Mouse (Mus musculus): ENCODE results near the gene Add3.

Add3 gene

DNA sequence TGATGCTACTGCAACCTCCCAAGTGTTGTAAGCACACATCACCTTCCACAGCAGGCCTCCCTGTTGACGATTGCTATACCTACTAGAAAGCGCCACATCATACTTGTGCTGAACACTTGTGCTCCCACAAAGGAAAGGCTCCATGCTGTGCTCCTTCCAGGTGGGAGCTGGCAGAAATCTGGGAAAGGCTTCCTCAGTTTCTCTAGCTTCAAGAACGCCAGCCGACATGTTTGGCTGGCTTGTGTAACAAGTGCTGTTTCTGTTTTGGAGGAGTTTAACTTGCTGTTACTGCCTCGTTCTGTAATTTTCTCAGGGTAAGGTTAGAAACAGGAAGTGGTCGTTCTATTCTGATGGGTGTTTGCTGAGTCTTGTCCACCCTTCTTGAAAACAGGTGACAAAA lies 22.7 kb downstream of the Add3 start:
- in situ Hi-C loops (cut with MboI; ENCODE audit: unreplicated experiment in 2 of 2) = no loop called here

DNA sequence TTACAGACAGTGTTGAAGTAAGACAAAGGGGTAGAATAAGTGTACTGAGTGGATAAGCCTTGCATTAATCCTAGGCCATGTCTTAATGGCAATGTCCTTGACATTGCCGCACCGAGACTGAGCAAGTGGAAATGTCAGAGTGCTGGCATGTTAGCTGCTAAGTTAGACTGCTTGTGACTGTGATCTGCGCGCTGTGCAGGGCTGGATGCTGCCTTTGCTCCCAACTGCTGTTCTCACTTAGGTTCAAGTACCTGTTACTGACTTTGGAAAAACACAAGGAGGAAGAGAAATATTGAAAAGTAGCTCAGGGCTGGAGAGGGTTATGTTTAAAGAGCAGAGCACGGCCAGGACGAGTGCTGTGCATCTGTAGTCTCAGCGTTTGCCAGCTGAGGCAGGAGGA lies 24.4 kb downstream of the Add3 start:
- in situ Hi-C loops (cut with MboI; ENCODE audit: unreplicated experiment in 2 of 2) = no loop called here

DNA sequence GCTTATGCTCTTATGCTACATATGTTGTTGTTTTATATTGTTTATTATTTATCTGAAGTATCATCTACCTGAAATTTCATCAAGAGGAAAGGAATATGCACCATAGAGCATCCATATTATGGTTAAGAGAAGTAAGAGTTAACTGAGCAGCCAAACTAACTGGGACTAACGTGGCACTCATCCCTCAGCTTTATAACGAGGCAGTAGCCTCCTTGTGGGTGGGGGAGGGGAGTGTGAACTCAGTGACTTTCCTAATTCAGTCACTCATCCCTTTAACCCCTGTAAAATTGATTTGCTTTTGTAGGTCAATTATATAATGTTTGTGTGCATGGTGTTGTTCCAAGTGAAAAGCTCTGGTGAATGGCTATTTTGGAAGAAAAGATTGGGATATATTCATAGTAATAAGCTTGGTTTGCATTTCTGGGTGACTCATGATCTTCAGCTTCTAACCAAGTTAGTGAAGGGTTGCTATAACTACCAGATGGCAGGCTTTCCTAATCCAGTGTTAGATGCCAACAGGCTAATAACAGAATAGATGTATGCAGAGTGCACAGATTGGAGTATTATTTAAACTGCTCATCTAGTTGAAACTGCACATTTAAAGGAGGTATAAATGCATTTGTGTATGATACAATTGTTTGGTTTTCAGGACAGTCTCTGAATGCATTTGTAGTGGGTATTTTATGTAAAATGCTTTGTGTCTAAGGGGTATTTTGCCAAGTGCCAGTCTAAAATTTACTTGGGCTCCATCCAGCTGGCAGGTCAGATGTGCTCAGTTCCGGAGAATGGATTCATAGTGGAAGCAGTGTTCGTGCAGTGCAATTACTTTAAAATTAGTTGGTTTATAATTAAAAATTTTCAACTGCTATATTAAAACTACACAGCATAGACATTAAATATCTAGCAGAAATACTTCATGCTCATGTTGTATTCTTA lies 25.3 kb downstream of the Add3 start:
- in situ Hi-C loops (cut with MboI; ENCODE audit: unreplicated experiment in 2 of 2) = no loop called here

DNA sequence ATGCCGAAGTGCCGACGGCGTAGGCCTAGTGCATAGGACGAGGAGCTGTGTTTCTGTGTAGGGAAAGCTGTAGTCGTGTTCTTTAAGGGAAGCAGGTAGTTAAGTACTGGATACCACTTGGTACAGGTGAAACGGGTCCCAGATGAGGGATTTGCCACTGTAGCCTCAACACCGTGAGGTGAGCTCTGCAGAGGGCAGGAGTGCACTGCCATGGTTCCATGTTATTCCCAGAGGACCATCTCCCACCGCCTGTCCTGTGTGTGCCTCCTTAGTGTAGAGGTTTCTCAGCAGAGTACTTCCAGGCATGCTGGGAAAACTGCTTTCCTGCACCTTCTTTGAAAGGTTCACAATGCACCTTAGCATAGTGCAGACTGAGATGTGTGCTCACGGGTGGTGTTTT lies 26.1 kb downstream of the Add3 start:
- in situ Hi-C loops (cut with MboI; ENCODE audit: unreplicated experiment in 2 of 2) = no loop called here

DNA sequence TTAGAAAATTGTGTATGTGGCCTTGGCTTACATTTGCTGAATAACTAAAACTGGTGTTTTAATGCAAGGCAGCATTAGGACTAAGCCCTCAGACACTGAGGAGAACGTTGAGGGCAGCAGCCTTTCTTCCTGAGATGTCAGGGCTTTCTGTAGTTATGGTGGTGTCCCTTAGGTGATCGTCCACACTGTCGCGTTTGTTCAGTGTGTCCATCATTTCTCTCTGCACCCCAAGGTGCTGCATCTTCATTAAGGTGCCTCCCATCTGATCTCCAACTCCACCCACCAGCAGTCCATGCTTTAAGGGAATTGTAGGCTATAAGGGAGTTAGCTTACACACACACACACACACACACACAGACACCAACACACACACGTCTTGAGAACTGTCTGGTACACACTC lies 28.3 kb downstream of the Add3 start:
- in situ Hi-C loops (cut with MboI; ENCODE audit: unreplicated experiment in 2 of 2) = no loop called here

DNA sequence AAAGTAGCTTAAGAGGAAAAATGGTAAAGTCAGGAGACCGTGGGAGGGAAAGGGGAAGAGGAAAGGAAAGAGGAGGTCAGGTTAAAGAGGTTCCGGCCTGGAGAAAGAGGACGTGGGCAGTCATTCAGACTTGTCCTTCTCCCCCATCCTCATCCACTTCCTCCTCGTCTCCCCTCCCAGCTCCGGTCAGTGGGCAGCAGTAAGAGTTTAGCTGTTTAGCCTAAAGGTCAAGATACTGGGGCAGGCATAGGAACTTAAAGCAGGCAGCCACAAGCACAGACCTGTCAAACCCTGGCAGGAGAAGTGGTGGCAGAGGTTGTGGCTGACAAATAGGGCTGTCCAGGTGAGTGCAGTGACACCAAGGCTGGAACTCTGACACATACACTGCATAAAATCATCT lies 30.4 kb downstream of the Add3 start:
- in situ Hi-C loops (cut with MboI; ENCODE audit: unreplicated experiment in 2 of 2) = no loop called here

DNA sequence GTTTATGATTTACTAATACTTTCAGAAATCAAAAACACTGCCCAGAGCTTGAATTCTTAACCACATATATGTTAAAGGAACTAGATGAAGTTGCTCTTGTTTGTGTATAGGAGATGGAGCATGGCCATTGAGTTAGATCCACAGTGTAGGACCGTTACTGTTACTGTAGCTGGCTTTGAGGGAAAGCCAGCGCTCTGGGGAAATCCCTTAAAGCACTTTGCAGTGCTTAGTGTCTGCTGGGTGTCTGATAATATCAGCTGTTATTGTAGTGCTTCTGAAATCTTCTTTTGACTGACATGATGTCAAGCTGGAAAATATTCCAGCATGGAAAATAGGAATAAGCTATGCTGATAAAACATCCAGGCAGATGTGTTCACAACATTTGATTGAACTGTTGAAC lies 33.8 kb downstream of the Add3 start:
- in situ Hi-C loops (cut with MboI; ENCODE audit: unreplicated experiment in 2 of 2) = no loop called here

DNA sequence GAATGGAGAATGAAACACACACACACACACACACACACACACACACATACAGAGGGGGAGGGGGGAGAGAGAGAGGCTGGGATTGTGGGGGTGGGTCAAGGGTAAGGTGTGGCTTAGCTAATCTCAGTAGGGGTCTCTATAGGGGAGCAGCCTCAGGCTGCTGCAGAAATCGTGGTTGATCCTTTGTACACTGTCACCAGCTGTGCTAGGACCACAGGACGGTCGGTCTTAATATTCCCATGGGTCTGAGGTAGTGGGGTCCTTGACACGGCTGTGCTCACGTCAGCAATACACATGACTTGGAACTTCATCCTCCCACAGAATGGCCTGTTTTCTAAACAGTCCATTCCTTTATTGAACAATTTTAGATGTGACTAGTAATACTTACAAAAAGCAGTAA lies 35.3 kb downstream of the Add3 start:
- in situ Hi-C loops (cut with MboI; ENCODE audit: unreplicated experiment in 2 of 2) = no loop called here

DNA sequence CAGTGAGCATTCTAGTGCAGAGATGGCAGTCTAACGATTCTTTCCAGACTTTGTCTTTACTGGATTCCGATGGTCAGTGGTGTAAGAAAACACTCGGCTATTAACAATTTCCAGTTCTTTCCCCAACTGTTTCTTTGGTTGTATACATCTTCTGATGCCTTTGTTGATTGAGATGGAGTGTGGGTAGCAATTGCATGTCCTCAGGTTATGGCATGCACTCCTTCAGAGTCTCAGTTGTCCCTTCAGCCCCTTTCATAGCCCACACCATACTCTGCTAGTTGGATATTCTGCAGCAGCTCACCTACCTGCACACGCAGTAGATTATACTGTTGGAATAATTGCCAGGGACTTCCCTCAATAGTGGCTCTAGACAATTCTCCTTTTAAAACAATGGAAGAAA lies 36.3 kb downstream of the Add3 start:
- in situ Hi-C loops (cut with MboI; ENCODE audit: unreplicated experiment in 2 of 2) = no loop called here

DNA sequence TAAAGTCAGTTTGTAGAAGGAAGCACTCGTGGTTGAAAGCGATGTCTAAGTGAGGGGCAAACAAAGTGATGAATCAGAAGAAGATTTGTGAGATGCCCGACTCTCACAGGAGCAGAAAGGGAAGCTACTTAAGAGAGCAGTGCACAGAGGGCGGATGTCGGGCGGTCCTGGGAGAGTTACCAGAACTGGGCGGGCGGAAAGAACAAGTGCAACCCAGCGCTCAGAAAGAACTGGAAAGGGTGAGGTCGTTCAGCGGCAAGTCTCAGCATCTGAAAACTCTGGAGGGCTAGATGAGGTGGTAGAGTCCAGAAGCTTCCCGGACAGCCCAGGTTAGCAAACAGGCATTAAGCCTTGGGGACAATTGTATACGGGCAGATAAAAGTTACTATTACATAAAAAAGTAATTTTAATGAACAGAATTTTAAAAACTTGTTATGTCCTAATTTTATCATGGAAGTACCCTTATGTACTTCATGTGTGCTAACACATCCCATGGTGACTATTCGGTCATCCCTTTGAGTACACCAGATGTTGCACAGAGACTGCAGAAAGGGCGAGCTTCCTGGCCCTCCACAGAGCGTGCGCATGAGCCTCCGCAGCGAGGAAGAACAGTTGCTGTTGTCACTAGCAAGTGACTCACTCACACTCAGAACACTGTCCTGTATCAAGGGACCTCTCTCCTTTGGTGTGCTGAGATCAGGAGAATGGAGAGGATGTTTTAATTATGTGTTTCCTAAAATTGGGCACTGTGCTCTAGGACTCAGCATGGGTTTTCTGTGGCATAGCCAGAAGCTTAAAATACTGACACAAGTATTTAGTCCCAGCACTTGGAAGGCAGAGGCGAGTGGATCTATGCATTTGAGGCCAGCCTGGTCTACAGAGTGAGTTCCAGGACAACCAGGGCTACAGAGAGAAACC lies 38.6 kb downstream of the Add3 start:
- in situ Hi-C loops (cut with MboI; ENCODE audit: unreplicated experiment in 2 of 2) = no loop called here

DNA sequence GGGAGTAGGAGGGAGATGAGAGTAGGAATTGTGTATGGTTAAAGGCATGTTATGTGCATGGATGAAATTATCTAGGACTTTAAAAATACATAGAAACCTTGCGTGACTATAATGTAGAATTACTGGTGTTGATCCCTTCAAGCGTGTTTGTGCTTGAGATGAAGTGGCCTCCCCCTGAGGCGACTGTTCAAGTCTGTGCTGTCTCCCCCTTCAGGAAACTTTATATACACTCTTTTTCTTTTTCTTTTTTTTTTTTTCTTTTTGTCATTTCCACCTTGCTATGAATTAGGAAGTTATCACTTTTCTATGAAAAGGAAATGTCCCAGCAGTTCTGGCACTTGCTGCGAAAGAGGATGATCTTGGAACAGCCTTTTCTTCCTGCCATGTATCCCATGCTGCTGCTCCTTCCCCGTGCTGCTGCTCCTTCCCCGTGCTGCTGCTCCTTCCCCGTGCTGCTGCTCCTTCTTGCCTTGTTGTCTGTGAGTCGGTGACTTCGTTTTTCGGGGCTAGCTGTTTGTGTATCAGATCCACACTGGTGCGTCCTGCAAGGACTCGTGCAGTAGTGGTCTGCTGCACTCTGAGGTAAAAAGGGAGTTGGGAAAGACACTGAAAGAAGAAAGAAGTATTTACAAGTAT lies 40.0 kb downstream of the Add3 start:
- in situ Hi-C loops (cut with MboI; ENCODE audit: unreplicated experiment in 2 of 2) = no loop called here

DNA sequence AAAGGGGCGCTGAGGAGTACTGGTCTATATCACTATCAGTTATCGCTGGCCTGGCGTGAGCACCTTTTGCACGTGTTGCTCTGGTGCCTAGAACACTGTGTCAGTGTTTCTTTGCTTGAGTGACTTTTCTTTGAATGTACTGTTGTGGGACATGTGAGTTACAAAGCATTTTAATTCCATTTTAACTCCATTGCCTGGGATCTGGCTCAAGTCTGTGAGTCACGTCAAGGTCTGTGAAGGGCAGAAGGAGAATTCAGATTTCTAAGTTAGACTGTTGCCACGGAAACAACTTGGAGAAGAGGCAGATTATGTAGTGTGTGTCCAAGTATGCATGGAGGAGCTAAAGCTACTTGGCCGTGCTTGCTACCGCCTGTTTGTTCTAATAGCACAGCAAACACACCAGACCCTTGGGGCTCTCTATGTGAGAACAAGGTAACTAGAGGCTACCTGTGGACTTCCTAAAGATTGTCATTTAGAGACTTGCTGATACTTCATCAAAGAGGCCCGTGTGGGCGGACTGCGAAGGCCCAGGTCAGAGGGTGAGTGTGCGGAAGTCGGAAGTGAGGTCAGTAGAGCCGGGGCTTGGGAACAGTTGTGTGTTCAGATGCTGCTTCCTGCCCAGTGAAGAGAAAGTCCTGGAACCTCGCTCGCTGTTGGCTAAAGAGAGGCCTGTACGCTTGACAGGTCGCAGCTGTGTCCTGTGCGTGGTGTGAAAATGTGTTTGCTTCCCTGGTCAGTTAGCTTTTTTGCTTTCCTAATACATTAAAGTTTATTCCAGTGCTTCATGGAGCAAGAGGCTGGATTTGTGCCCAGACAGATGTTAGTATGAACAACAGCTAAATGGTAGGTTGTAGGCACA lies 41.0 kb downstream of the Add3 start:
- in situ Hi-C loops (cut with MboI; ENCODE audit: unreplicated experiment in 2 of 2) = no loop called here

DNA sequence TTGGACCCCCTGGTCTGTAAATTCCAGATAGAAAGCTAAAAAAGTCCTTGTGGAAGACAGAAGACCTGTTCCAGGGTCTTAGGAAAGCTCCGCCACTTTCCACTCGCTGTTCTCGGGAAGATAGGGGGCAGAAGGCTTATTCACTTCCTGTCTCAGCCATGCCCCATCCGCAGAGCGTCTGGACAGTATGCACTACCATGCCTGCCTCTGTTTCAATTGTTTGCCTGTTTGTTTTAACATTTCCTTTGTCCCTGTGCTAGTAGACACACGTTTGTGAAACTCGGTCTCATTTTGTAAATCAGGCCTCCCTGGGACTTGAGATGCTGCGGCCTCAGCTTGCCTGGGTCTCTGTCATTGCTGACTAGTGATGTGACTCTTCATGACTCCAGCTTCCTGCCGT lies 43.4 kb downstream of the Add3 start:
- in situ Hi-C loops (cut with MboI; ENCODE audit: unreplicated experiment in 2 of 2) = no loop called here

DNA sequence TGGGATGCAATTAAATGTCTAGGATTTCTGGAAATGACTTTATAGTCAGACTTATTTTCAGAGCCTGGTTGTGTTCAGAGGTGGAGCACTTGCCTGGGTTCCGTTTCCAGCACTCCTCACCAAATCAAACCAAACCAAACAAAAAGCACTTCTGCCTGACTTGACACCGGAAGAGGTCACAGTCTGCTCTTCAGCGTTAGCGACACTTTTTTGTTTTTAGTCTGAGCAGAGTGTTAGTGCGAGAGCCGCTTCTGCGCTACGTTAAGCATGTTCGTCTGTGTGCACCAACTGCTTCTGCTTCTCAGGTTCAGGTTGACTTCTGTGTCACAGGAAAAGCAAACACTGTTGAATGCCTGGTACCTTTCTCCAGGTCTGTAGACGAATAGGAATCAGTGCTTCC lies 44.0 kb downstream of the Add3 start:
- in situ Hi-C loops (cut with MboI; ENCODE audit: unreplicated experiment in 2 of 2) = no loop called here

DNA sequence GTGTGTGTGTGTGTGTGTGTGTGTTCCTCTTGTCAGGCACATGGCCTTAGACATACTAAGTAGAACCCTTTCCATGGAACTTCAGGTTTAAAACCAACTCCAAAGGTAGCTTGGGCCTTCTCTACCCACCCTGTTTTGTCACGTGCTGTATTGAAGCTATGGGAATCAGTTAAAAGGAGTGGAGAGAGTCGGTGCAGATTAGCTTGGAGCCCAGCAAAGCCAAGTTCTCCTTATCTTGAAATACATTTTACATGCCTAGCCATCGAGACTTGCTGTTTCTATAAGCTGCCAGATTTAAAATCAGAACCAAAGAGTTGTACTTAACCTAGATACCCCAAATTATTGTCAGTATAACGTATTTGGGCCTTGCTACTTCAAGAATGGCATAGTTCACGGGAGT lies 44.7 kb downstream of the Add3 start:
- in situ Hi-C loops (cut with MboI; ENCODE audit: unreplicated experiment in 2 of 2) = no loop called here

DNA sequence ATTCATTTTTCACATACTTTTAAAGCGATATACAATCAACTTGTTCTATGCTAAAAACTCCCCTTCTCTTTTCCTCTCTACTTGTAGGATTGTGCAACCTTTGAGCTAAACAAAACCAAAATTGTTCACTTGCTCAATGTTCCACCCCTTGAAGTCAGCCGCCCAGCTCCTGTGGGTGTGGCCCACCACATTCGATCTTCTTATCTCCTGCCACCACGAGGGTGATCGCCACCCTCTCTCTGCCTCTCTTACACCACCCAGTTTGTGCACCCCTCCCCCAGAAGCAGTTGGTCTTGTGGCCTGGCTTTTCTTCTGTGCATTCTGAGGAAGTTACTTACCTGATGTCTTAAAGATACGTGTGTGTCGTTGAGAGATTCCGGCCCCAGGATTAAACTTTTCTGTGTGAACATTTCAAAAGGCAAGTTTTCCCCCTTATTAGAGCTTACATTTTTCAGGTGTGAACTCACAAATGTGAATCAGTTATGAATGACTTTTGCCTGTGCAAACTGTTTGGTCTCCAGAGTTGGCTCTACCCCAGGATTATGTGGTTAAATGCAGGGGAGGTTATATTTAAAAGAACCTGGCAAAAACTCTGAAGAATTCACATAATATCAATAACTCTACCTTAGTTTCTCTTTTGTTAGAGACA lies 45.4 kb downstream of the Add3 start:
- in situ Hi-C loops (cut with MboI; ENCODE audit: unreplicated experiment in 2 of 2) = no loop called here

DNA sequence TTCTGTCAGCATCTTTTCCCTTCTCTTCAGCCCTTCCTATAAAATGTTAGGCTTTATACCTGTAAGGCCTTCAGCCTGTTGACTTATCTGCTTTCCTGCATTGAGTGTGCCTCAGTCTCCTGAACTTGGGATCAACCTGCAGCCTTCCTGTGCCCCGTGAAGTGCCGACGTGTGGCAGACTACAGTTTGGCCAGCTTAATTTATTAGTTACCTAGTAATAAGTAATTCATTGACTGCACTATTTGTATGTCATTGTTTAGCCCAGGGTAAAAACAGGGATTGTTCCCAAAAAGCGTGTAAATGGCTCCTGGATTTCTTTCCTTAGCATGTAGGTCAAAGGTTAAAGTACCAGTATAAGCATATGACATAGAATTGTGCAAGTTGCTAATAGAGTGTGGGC lies 46.2 kb downstream of the Add3 start:
- in situ Hi-C loops (cut with MboI; ENCODE audit: unreplicated experiment in 2 of 2) = no loop called here

DNA sequence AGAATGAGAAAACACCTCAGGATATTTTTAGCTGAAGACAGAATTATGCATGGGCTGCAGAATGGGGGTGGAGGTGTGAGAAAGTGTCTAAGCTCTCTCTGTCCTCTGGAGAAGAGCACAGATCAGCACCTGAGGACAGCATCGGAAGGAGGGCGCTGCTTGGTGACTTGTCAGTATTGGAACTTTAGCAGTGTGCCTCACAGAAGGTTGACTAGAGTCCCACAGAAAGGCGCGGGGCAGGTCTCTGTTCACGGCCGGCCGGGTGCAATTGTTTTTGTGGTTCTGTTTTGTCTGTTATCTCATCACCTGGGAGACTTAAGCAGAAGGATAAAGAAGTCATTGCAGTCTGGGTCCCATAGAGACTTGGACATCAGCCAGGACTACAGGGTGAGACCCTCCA lies 47.3 kb downstream of the Add3 start:
- in situ Hi-C loops (cut with MboI; ENCODE audit: unreplicated experiment in 2 of 2) = no loop called here

DNA sequence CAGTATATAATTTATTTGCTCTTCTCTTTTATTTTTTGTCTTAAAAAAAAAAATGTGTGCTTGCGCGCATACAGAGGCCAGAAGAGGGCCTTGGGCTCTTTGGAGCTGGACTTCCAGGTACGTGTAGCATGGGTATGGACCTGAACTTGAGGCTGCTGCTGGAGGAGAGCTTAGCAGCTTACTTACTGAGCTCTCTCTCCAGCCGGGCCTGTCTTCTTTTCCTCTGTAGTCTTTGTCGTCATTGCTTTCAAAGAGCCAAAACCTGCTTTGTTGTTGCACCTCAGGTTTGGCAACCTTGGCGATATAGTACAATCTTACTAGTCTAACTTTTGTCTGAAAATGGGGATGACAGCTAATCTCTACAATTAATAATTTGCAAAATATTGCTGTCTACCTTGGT lies 47.9 kb downstream of the Add3 start:
- in situ Hi-C loops (cut with MboI; ENCODE audit: unreplicated experiment in 2 of 2) = no loop called here

DNA sequence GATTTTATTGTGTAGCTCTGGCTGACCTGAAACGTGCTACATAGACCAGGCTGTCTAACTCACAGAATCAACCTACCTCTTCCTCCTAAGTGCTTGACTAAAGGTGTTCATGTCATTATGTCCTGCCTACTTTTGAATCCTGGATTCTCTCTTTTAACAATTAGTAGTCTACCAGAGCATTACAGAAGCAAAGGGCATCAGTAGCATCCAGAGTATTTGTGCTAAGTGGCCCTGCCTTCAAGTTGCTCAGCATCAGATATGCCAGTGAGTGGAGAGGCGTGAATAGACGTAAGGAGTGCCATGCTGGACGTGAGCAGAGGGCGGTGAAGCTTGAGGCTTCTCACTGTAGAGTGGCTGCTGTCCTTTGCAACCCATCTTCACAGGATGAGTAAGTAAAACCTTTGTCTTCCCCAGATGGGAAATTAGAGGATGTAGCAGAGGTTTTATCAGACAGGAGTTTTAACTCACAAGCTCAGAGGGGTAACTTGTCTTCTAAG lies 48.5 kb downstream of the Add3 start:
- in situ Hi-C loops (cut with MboI; ENCODE audit: unreplicated experiment in 2 of 2) = no loop called here
